Mouse (Mus musculus): ENCODE data around the gene Zbed6. TPM values are rescaled to one million over a fixed set of nuclear protein-coding genes. Genes with fewer than 3 reads are reported as not detected.

Zbed6 gene
- polyA plus RNA-seq, 1 experiment from 2014 or later, result not detected

GRCm38 (mm10) chr1:133691046-133691445 lies 30.4 kb upstream of the Zbed6 start:
- Histone ChIP-seq H3K4me3 (replicated peaks; ENCODE audit: low read length) (no peak overlapping the region), H3K36me3 (ENCODE audit: control insufficient read depth, insufficient read depth, low read length) (no peaks in the 10 kb centered on the region), H3K27ac (ENCODE audit: low read length) (no peak overlapping the region), H3K4me1 (ENCODE audit: control insufficient read depth, insufficient read depth, low read length) (peaks cover 24% of the 10 kb centered on the region), H3K9me3 (replicated peaks; ENCODE audit: control insufficient read depth, low read length) (no peaks in the 10 kb centered on the region), H3K9ac (ENCODE audit: low read length) (no peak overlapping the region), H3K4me2 (ENCODE audit: low read depth, low read length) (no peak overlapping the region), H3K27me3 (ENCODE audit: control insufficient read depth, insufficient read depth, low read length) (no peaks in the 10 kb centered on the region)
- ATAC-seq (ENCODE audit: insufficient read depth, low FRiP score), result no peak
- WGBS, result 96% methylated on average over 6 of the region's 6 CpGs

DNA sequence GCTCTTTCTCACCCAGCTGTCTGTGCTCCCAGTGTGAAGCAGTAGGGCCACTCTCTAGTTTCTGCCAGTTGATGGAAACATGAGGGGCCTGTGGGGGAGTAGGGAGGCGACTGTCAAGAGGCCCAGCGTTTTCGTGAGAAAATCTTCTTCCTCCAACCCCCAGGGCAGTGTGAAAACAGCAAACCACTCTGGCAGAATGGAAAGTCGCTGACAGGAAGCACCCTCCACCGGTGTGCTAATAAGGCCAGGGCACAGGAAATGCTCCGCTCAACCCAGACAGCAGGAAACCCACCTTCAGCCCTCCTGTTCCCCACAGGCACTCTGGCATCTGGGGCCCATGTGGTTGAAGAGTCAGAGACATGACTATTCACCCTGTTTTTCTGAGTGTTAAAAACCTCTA lies 29.2 kb upstream of the Zbed6 start, which contains the start of gene Lax1:
Gene Lax1 (minus strand): TSS at position 212 of the 400 bp plus-strand sequence.
- Histone ChIP-seq H3K4me1 (ENCODE audit: control insufficient read depth, insufficient read depth, low read length) (peaks cover 16% of the 10 kb centered on the region), H3K4me2 (ENCODE audit: low read depth, low read length) (no peak within 1 kb of the TSS), H3K36me3 (ENCODE audit: control insufficient read depth, insufficient read depth, low read length) (no peaks in the 10 kb centered on the region), H3K27me3 (ENCODE audit: control insufficient read depth, insufficient read depth, low read length) (no peaks in the 10 kb centered on the region), H3K4me3 (replicated peaks; ENCODE audit: low read length) (no peak within 1 kb of the TSS), H3K9ac (ENCODE audit: low read length) (no peak within 1 kb of the TSS), H3K9me3 (replicated peaks; ENCODE audit: control insufficient read depth, low read length) (no peaks in the 10 kb centered on the region), H3K27ac (ENCODE audit: low read length) (no peak within 1 kb of the TSS)
- 34% methylated on average over 6 of the region's 6 CpGs for WGBS
- no peak for ATAC-seq (ENCODE audit: insufficient read depth, low FRiP score)

GRCm38 (mm10) chr1:133688301-133688700 lies 27.6 kb upstream of the Zbed6 start:
- no peak overlapping the region for H3K27ac ChIP-seq (ENCODE audit: low read length)
- H3K27me3 ChIP-seq (ENCODE audit: control insufficient read depth, insufficient read depth, low read length), result no peaks in the 10 kb centered on the region
- no peak overlapping the region for H3K9ac ChIP-seq (ENCODE audit: low read length)
- H3K4me3 ChIP-seq (replicated peaks; ENCODE audit: low read length), result no peak overlapping the region
- H3K36me3 ChIP-seq (ENCODE audit: control insufficient read depth, insufficient read depth, low read length), result no peaks in the 10 kb centered on the region
- H3K4me2 ChIP-seq (ENCODE audit: low read depth, low read length), result no peak overlapping the region
- no peak for ATAC-seq (ENCODE audit: insufficient read depth, low FRiP score)
- no peaks in the 10 kb centered on the region for H3K9me3 ChIP-seq (replicated peaks; ENCODE audit: control insufficient read depth, low read length)
- 73% methylated on average over 7 of the region's 7 CpGs for WGBS
- H3K4me1 ChIP-seq (ENCODE audit: control insufficient read depth, insufficient read depth, low read length), result peaks cover 5% of the 10 kb centered on the region; the same call in 1 of the 2 replicates

GRCm38 (mm10) chr1:133685749-133686519 lies 25.2 kb upstream of the Zbed6 start:
- Histone ChIP-seq H3K27ac (ENCODE audit: low read length) (peak overlapping the region; percentile 11; the same call in 1 of the 2 replicates), H3K27me3 (ENCODE audit: control insufficient read depth, insufficient read depth, low read length) (no peaks in the 10 kb centered on the region), H3K4me1 (ENCODE audit: control insufficient read depth, insufficient read depth, low read length) (peaks cover 5% of the 10 kb centered on the region; the same call in 1 of the 2 replicates), H3K4me3 (replicated peaks; ENCODE audit: low read length) (no peak overlapping the region), H3K9ac (ENCODE audit: low read length) (no peak overlapping the region), H3K4me2 (ENCODE audit: low read depth, low read length) (no peak overlapping the region), H3K36me3 (ENCODE audit: control insufficient read depth, insufficient read depth, low read length) (no peaks in the 10 kb centered on the region), H3K9me3 (replicated peaks; ENCODE audit: control insufficient read depth, low read length) (no peaks in the 10 kb centered on the region)
- WGBS, result 61% methylated on average over 10 of the region's 10 CpGs
- ATAC-seq (ENCODE audit: insufficient read depth, low FRiP score), result peak; percentile 78

DNA sequence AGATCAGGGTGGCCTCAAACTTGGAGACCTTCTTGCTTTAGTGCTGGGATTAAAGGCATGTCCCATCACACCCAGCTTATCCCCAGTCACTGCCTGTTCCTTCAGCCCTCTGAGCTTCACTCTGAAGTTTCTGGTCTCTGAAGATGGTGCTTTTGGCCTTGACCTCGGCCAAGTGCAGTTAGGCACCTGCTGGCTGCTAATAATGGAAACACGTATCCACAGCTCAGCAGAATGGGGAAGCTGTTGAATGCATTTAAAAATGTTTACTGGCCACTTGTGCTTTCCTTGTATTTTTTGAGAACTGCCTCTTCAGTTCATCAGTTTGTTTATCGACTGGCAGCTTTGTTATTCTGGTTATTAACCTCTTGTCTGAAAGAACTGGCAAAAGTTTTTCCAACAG lies 11.1 kb upstream of the Zbed6 start:
- H3K36me3 ChIP-seq (ENCODE audit: control insufficient read depth, insufficient read depth, low read length), result no peaks in the 10 kb centered on the region
- no peaks in the 10 kb centered on the region for H3K4me1 ChIP-seq (ENCODE audit: control insufficient read depth, insufficient read depth, low read length)
- H3K27ac ChIP-seq (ENCODE audit: low read length), result no peak overlapping the region
- no peak overlapping the region for H3K9ac ChIP-seq (ENCODE audit: low read length)
- no peak for ATAC-seq (ENCODE audit: insufficient read depth, low FRiP score)
- H3K27me3 ChIP-seq (ENCODE audit: control insufficient read depth, insufficient read depth, low read length), result no peaks in the 10 kb centered on the region
- no peak overlapping the region for H3K4me3 ChIP-seq (replicated peaks; ENCODE audit: low read length)
- WGBS, result 61% methylated on average over 3 of the region's 3 CpGs
- no peak overlapping the region for H3K4me2 ChIP-seq (ENCODE audit: low read depth, low read length)
- H3K9me3 ChIP-seq (replicated peaks; ENCODE audit: control insufficient read depth, low read length), result no peaks in the 10 kb centered on the region

DNA sequence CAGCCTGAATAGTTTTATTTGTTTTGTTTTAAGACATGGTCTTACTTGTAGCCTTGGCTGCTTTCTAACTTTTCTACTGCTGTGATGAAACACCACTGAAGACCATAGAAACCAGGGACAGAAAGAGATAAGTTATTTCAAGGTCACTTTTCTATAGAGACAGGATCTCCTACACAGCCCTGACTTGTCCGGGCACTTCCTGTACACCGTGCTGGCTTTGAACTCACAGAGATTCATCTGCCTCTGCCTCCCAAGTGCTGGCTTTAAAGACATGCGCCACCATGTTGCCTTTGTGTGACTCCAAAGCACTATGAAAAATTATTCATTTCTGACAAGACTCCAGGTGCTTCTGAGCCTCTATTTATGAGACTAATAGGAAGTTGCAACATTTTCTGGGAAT lies 10.6 kb upstream of the Zbed6 start:
- no peak for ATAC-seq (ENCODE audit: insufficient read depth, low FRiP score)
- 82% methylated on average over 3 of the region's 3 CpGs for WGBS
- no peaks in the 10 kb centered on the region for H3K4me1 ChIP-seq (ENCODE audit: control insufficient read depth, insufficient read depth, low read length)
- no peaks in the 10 kb centered on the region for H3K9me3 ChIP-seq (replicated peaks; ENCODE audit: control insufficient read depth, low read length)
- H3K27ac ChIP-seq (ENCODE audit: low read length), result no peak overlapping the region
- no peaks in the 10 kb centered on the region for H3K27me3 ChIP-seq (ENCODE audit: control insufficient read depth, insufficient read depth, low read length)
- H3K4me3 ChIP-seq (replicated peaks; ENCODE audit: low read length), result no peak overlapping the region
- H3K4me2 ChIP-seq (ENCODE audit: low read depth, low read length), result no peak overlapping the region
- no peaks in the 10 kb centered on the region for H3K36me3 ChIP-seq (ENCODE audit: control insufficient read depth, insufficient read depth, low read length)
- no peak overlapping the region for H3K9ac ChIP-seq (ENCODE audit: low read length)

- Histone ChIP-seq H3K27me3 (ENCODE audit: control insufficient read depth, insufficient read depth, low read length) (no peaks in the 10 kb centered on the region), H3K9me3 (replicated peaks; ENCODE audit: control insufficient read depth, low read length) (no peaks in the 10 kb centered on the region), H3K4me3 (replicated peaks; ENCODE audit: low read length) (no peak overlapping the region), H3K4me1 (ENCODE audit: control insufficient read depth, insufficient read depth, low read length) (no peaks in the 10 kb centered on the region), H3K9ac (ENCODE audit: low read length) (no peak overlapping the region), H3K36me3 (ENCODE audit: control insufficient read depth, insufficient read depth, low read length) (no peaks in the 10 kb centered on the region), H3K4me2 (ENCODE audit: low read depth, low read length) (no peak overlapping the region), H3K27ac (ENCODE audit: low read length) (no peak overlapping the region)
- no peak for ATAC-seq (ENCODE audit: insufficient read depth, low FRiP score)
- WGBS, result 73% methylated on average over 6 of the region's 6 CpGs
These were observed 10.1 kb upstream of the Zbed6 start for GRCm38 (mm10) chr1:133670776-133671175.

DNA sequence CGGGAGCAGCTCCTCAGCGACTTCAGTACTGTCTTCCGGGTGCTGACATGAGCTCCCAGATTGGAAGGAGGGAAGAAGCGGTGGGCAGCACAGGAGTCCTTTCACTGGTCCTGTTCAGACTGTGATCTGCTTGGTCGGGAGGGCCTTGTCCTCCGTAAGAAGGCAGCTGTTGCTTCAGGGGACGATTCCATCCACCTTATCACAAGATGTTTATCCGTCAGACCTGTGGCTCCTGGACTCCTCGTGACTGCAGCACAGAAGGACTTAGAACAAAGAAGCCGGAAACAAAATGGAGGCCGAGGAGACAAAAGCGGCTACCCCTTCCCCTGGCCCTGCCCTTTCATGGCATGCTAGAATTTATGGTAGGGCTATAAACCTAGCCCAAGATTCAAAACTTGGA lies 9.5 kb upstream of the Zbed6 start:
- ATAC-seq (ENCODE audit: insufficient read depth, low FRiP score), result no peak
- Histone ChIP-seq H3K4me1 (ENCODE audit: control insufficient read depth, insufficient read depth, low read length) (no peaks in the 10 kb centered on the region), H3K4me2 (ENCODE audit: low read depth, low read length) (no peak overlapping the region), H3K36me3 (ENCODE audit: control insufficient read depth, insufficient read depth, low read length) (no peaks in the 10 kb centered on the region), H3K4me3 (replicated peaks; ENCODE audit: low read length) (no peak overlapping the region), H3K27me3 (ENCODE audit: control insufficient read depth, insufficient read depth, low read length) (no peaks in the 10 kb centered on the region), H3K9me3 (replicated peaks; ENCODE audit: control insufficient read depth, low read length) (no peaks in the 10 kb centered on the region), H3K9ac (ENCODE audit: low read length) (no peak overlapping the region), H3K27ac (ENCODE audit: low read length) (no peak overlapping the region)
- WGBS, result 80% methylated on average over 12 of the region's 12 CpGs

DNA sequence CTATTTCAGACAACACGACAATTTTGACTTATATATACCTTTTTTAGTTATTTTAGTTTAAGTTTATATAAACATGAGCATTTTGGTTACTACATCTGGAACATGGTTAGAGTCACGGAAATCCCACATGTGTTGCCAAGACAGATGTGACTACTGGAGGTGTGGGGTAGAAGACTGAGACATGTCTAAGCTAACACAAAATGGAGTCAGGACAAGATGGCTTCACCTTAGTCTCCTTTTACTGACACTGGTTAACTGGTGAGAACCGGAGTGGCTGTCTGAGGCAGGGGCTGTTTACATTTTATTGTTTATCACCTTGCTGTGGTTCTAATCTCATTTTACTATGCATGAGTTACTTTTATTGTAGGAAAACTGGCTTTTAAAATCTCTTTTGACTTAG lies 7.9 kb upstream of the Zbed6 start:
- Histone ChIP-seq H3K4me2 (ENCODE audit: low read depth, low read length) (no peak overlapping the region), H3K36me3 (ENCODE audit: control insufficient read depth, insufficient read depth, low read length) (no peaks in the 10 kb centered on the region), H3K4me1 (ENCODE audit: control insufficient read depth, insufficient read depth, low read length) (peaks cover 7% of the 10 kb centered on the region; the same call in 1 of the 2 replicates), H3K9ac (ENCODE audit: low read length) (no peak overlapping the region), H3K9me3 (replicated peaks; ENCODE audit: control insufficient read depth, low read length) (no peaks in the 10 kb centered on the region), H3K27ac (ENCODE audit: low read length) (no peak overlapping the region), H3K4me3 (replicated peaks; ENCODE audit: low read length) (no peak overlapping the region), H3K27me3 (ENCODE audit: control insufficient read depth, insufficient read depth, low read length) (no peaks in the 10 kb centered on the region)
- 83% methylated on average over 3 of the region's 3 CpGs for WGBS
- no peak for ATAC-seq (ENCODE audit: insufficient read depth, low FRiP score)

Measured in stomach, embryonic 16.5 days (tissue).